Mouse (Mus musculus): ENCODE data around the gene Smyd5.
"Not testable (repeated sequence)": the region's sequence is repeated elsewhere in the genome, so short reads cannot be mapped to it uniquely, and the experiment has no call there.

The Smyd5 gene

GRCm38 (mm10) chr6:85447351-85447750 is 15.6 kb downstream of the Smyd5 start:
- DNase-seq (ENCODE audit: low spot score), result no peak

DNA sequence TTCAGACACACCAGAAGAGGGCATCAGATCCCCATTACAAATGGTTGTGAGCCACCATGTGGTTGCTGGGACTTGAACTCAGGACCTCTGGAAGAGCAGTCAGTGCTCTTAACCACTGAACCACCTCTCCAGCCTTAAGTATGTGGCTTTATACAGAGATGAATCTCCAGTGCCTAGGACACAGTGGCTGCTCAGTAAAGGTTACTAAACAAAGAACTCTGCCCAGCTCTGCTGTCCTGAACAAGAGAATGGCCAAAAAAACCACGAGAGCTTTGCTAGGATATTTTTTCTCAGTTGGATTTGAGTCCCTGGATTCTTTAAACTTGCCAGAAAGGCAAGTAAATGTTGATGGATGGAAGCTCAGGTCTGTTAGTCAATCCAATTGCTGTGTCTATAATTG is 18.4 kb downstream of the Smyd5 start:
- DNase-seq (ENCODE audit: low spot score), result not testable (repeated sequence)

DNA sequence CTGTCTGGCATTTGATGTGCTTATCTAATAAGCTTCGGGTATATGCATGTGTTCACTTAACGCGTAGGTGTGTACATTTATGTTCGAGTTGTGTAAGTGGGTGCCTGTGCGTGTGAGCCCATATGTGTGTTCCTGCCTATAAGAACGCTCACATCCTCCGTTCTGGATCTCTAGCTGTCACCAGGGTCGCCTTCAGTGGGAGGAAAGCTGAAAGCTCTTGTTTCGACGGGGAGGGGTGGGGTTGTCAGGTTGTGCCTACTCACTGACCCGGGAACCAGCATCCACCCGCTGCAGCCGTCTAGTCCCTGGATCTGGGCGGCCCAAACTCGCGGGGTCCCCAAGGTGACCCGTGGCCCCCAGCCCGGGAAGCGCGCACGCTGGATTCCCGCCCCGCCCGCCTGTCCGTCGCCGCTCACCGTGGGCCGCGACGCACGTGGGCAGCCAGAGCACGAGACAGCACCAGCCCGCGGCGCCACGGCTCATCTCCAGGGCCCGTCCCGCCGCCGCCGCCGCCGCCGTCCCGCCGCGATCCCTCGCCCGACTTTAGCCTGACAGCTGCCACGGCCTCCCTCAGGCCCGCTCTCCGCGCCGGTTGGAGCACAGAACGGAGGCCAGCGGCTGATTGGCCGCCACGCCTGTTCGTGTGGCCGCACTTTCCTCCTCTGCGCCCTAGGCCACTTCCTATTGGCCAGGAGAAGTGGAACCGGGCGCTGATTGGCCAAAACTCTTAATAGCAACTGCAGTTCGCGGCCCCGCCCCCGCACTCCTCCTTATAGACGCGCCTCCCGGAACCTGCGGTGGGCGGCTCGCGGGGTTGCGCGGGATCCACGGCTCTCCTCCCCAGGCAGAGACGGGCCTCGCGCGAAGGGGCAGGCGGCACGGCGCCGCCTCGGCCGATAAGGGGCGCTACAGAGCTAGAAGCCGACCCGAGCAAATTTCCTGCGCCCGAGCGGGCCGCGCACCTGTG is 19.2 kb downstream of the Smyd5 start, which contains the start of gene Cct7:
Gene Cct7 (plus strand): TSS at position 818 of the 967 bp plus-strand sequence.
- peak; percentile 98 for DNase-seq (ENCODE audit: low spot score)

- DNase-seq (ENCODE audit: low spot score), result peak; percentile 99
Observed at GRCm38 (mm10) chr6:85451664-85452410, 20.0 kb downstream of the Smyd5 start, which contains the start of gene Pradc1. Gene Pradc1, minus strand, starts transcription at chr6:85451970.

GRCm38 (mm10) chr6:85452411-85452665 is 20.5 kb downstream of the Smyd5 start:
- no peak for DNase-seq (ENCODE audit: low spot score)

- no peak for DNase-seq (ENCODE audit: low spot score)
Observed at GRCm38 (mm10) chr6:85452816-85453215, 21.0 kb downstream of the Smyd5 start.

DNA sequence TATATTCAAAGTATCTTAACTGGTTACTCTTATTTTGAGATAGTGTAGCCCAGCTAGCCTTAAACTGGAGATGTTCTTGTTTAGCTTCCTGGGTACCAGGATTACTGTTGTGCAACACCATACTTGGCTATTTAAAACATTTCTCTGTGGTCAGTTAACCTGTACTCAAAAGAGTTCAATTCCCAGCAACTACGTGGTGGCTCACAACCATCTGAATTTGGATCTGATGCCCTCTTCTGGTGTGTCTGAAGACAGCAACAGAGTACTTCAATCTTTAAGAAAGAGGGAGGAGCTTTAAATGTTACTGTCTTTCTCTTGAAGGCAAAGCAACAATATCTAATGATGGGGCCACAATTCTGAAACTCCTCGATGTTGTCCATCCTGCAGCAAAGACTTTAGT is 27.8 kb downstream of the Smyd5 start:
- DNase-seq (ENCODE audit: low spot score), result no peak

GRCm38 (mm10) chr6:85465381-85465780 is 33.6 kb downstream of the Smyd5 start:
- no peak for DNase-seq (ENCODE audit: low spot score)

DNA sequence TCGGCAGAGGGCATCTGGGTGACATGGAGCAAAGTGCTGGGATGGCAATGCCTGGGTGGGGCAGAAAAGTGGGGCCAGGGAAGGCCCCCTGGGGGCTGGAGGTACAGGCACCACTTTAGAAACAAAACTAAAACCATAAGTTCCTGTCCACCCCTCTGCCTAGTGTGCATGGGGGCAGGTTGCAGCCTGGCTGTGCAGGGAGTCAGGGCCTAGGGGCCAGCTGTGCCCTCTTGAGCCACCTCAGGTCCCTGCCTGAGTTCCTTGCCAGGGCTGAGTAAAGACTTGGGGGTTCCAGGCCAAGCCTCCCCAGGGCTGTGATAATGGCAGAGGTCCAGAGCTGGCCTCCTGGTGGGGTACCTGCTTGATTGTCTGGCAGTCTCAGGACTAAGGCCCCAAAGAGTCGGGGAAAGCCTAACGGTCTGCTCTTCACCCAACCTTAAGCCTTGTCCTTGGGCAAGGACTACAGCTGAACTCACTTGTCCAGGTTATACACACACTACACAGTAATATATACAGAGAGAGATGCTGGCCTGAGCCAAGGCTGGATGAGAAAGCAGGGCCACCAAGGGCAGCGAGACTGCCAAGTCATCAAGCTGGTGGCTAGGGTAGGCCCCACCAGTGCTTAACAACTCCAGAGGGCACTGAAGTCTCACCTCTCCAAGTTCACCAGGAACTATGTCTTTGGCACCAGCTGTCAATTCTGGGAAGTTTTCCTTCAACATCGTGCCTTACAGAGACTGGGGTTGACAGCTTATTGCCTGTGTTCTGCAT is 38.1 kb downstream of the Smyd5 start:
- DNase-seq (ENCODE audit: low spot score), result no peak

DNA sequence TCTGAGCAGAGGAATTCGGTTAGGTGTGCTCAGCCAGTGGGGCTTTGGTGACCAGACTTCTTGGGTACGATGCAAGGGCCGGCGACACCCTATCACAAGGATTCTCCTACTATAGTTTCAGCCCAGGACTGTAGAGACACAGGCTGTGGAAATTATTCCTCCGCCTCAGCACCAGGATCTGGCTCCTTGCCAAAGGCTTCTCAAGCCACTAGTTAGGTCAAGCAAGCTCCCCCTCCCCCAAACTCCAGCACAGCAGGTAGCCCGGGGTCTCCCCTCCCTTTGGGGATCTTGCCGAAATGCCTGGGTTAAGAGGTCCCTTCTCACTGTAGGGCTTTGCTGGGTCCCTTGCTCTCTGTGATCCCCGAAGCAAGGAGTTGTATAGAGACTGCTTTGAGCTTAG is 40.2 kb downstream of the Smyd5 start:
- no peak for DNase-seq (ENCODE audit: low spot score)

DNA sequence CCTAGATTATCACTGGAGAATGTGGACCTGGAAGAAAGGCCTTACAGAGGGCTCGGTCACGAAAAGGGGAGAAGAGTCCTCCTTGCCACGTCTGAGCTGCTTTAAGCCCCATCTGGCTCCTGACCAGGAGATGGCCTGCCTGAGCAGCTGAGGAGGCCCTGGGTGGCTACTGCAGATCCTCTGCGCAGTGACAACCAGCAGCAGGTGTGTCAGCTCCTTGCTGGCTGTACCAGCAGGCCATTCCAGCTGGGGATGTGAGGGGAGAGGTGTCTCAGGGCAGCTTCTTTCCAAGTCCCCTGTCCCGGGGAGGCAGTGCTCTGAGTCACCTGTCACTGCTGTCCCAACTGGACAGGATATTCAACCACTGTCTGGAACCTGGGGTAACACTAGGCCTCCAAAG is 40.8 kb downstream of the Smyd5 start:
- no peak for DNase-seq (ENCODE audit: low spot score)

- no peak for DNase-seq (ENCODE audit: low spot score)
Observed at GRCm38 (mm10) chr6:85475581-85475980, 43.8 kb downstream of the Smyd5 start.

GRCm38 (mm10) chr6:85477366-85477917 is 45.7 kb downstream of the Smyd5 start:
- DNase-seq (ENCODE audit: low spot score), result no peak

- no peak for DNase-seq (ENCODE audit: low spot score)
Observed at GRCm38 (mm10) chr6:85478416-85478815, 46.6 kb downstream of the Smyd5 start.

- DNase-seq (ENCODE audit: low spot score), result no peak
Observed at GRCm38 (mm10) chr6:85479979-85480378, 48.2 kb downstream of the Smyd5 start.

DNA sequence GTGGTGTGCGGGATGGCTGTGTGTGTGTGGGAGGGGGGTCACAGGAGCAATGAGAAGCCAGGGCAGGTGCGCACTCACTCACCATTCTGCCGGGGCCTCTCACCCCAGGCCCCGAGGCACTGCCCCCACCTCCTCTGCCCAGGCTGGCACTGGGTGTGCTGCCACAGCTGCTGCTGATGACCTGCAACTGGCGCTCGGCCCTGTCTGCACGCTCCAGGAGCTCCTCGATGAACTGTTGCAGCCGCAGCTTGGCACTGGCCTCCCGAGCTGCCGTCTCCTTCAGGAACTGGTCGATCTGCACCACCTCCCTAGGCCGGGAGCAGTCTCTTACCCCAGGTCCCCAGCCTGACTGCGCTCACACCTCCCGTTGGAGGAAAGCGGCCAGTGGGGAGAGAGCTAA is 48.9 kb downstream of the Smyd5 start:
- DNase-seq (ENCODE audit: low spot score), result no peak

DNA sequence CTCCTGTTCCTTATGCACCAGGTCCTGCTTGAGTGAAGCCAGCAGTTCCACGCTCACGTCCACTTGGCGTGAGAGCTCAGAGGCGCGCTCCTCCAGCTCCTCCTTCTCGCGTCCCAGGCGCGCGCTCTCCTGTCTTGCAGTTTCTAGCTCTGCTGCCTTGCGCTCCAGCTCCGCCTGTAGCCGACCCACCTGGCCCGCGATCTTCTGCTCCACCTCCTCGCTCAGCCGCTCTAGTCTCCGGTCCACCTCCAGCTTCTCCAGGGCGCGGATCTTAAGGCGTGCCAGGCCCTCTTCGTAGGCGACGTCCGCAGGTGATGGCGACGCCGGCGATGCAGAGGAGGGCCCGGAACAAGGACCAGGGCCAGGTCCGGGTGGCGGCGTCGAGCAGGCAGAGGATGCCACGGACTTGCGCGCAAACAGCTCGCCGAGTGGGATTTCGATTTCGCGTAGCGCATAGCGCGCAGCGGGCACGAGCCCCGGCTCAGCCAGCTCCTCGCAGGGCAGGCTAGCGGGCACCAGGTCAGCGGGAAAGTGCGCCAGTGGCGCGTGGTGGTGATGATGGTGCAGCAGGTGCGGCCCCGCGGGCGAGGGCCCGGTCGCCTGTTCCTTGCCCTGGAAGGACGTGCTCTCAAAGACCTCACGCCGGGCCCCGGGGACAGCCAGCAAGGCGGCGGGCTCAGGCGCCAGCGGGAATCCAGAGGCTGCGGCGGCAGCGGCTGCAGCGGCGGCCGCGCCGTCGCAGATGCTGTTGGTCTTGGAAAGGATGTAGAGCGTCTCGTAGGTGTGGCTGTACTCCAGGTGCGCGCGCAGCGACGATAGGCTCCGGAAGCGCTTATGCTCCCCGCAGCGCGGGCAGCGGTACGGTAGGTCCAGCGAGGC is 52.3 kb downstream of the Smyd5 start:
- no peak for DNase-seq (ENCODE audit: low spot score)

- no peak for DNase-seq (ENCODE audit: low spot score)
Observed at GRCm38 (mm10) chr6:85485738-85486137, 53.9 kb downstream of the Smyd5 start.

DNA sequence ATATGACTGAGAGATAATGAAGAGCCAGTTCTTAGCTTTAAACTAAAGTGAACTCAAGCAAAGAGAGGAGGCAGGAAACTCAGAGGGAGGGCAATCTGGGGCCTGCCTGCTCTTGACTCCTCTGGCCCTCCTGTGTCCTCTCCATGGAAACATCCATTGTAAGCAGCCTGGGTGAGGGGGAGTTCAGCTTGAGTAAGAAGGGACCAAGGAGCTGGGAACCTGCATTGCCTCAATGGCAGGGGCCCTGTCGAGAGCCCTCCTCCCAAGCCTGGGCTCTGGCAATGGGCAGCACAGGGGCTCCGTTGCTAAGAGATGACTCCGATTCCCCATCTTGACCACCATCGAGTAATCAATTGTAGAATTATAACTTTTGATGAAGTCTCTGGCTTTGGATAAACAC is 56.7 kb downstream of the Smyd5 start:
- no peak for DNase-seq (ENCODE audit: low spot score)

DNA sequence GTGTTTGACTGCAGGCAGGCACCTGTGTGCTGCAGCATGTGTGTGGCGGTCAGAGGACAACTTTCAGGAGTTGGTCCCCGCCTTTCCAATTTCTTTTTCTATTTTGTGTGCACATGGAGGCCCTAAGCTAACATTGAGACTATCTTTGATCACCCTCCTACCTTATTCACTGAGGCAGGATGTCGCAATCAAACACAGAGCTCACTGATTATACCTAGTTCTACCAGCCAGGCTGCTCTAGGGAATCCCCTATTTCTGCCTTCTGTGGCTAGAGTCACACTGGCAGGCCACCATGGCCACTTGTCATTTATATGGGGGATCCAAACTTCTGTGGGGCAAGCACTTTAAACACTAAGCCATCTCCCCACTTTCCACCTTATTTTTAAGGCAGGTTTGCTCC is 57.9 kb downstream of the Smyd5 start:
- DNase-seq (ENCODE audit: low spot score), result no peak

- no peak for DNase-seq (ENCODE audit: low spot score)
Observed at GRCm38 (mm10) chr6:85490252-85490651, 58.5 kb downstream of the Smyd5 start.
